Mouse (Mus musculus) MEL (cell line): ENCODE measurements around the gene Gucd1. TPM values are rescaled to one million over a fixed set of nuclear protein-coding genes. Genes with fewer than 3 reads are reported as not detected.

Experiments
- DNase-seq: peaks from one replicate; pipeline ENCODE4 v3.0.0; 2011; ENCODE audit warnings: low read depth, low spot score
- H3K27ac ChIP-seq: 2 replicates; pipeline ENCODE4 v1.5.1; 2012; ENCODE audit warnings: low read depth, mild to moderate bottlenecking, control low read depth, low read length, moderate library complexity; ENCODE audit not compliant: control insufficient read depth
- H3K27me3 ChIP-seq, 2 experiments: fragments of 150-350 bp in 1 of 2; sonication (generic) in 1 of 2; 2 replicates each; pipeline ENCODE4 v1.6.1; 2012; ENCODE audit warnings: low read length in 2 of 2, mild to moderate bottlenecking in 2 of 2, improper control_type of control experiment in 1 of 2, moderate library complexity in 1 of 2; ENCODE audit not compliant: insufficient read depth in 2 of 2, control insufficient read depth in 1 of 2
- H3K36me3 ChIP-seq, 2 experiments: 2 replicates each; pipeline ENCODE4 v1.6.1; 2012 to 2014; ENCODE audit warnings: low read length in 2 of 2, improper control_type of control experiment in 1 of 2, inconsistent platforms in 1 of 2, mild to moderate bottlenecking in 1 of 2; ENCODE audit not compliant: insufficient read depth in 2 of 2, control insufficient read depth in 1 of 2
- H3K4me1 ChIP-seq, 2 experiments: fragments of 150-350 bp in 1 of 2; sonication (generic) in 1 of 2; 2 replicates each; pipeline ENCODE4 v1.6.1; 2012; ENCODE audit warnings: low read length in 2 of 2, improper control_type of control experiment in 1 of 2, mild to moderate bottlenecking in 1 of 2; ENCODE audit not compliant: insufficient read depth in 2 of 2, control insufficient read depth in 1 of 2
- H3K4me3 ChIP-seq, 2 experiments: fragments of 150-350 bp in 1 of 2; sonication (generic) in 1 of 2; 2 replicates each; pipeline ENCODE4 v1.5.1; 2012; ENCODE audit warnings: low read depth in 2 of 2, low read length in 2 of 2, mild to moderate bottlenecking in 2 of 2, moderate library complexity in 2 of 2, control low read depth in 1 of 2, improper control_type of control experiment in 1 of 2; ENCODE audit not compliant: control insufficient read depth in 1 of 2, insufficient read depth in 1 of 2
- H3K79me2 ChIP-seq: 2 replicates; pipeline ENCODE4 v1.6.1; 2012; ENCODE audit warnings: mild to moderate bottlenecking, low read length, moderate library complexity; ENCODE audit not compliant: control insufficient read depth, poor library complexity, insufficient read depth
- H3K9ac ChIP-seq: 2 replicates; pipeline ENCODE4 v1.6.1; 2012; ENCODE audit warnings: low read depth, mild to moderate bottlenecking, control low read depth, low read length, moderate library complexity; ENCODE audit not compliant: control insufficient read depth, poor library complexity, severe bottlenecking
- H3K9me3 ChIP-seq: fragments of 150-350 bp; sonication (generic); replicated peaks from 2 replicates; pipeline ENCODE4 v1.6.1; 2012; ENCODE audit warnings: mild to moderate bottlenecking, low read length, improper control_type of control experiment, moderate library complexity; ENCODE audit not compliant: insufficient read depth
- BHLHE40 ChIP-seq: IDR thresholded peaks from 2 replicates; pipeline ENCODE4 v1.6.1; 2012; ENCODE audit warnings: low read depth, mild to moderate bottlenecking, inconsistent platforms, low read length, improper control_type of control experiment, borderline replicate concordance
- CHD1 ChIP-seq: IDR thresholded peaks from 2 replicates; pipeline ENCODE4 v1.6.1; 2012; ENCODE audit warnings: low read depth, mild to moderate bottlenecking, inconsistent platforms, low read length, improper control_type of control experiment
- CHD2 ChIP-seq: IDR thresholded peaks from 2 replicates; pipeline ENCODE4 v1.6.1; 2011; ENCODE audit warnings: low read length, improper control_type of control experiment
- CTCF ChIP-seq, 3 experiments: IDR thresholded peaks in 2 of 3; conservative IDR thresholded peaks in 1 of 3; 2 replicates each; pipeline ENCODE4 v1.5.1; 2011 to 2012; ENCODE audit warnings: low read length in 3 of 3, low read depth in 2 of 3, mild to moderate bottlenecking in 2 of 3, improper control_type of control experiment in 1 of 3, inconsistent platforms in 1 of 3, mixed read lengths in 1 of 3, moderate library complexity in 1 of 3; ENCODE audit not compliant: control insufficient read depth in 1 of 3, insufficient read depth in 1 of 3, poor library complexity in 1 of 3, severe bottlenecking in 1 of 3
- ELF1 ChIP-seq: IDR thresholded peaks from 2 replicates; pipeline ENCODE4 v1.6.1; 2014; ENCODE audit warnings: low read depth, mild to moderate bottlenecking, inconsistent platforms, low read length, improper control_type of control experiment, moderate library complexity
- EP300 ChIP-seq, 2 experiments: IDR thresholded peaks; 2 replicates each; pipeline ENCODE4 v1.6.1; 2011; ENCODE audit warnings: improper control_type of control experiment in 2 of 2, low read length in 2 of 2, low read depth in 1 of 2, mild to moderate bottlenecking in 1 of 2
- GABPA ChIP-seq: IDR thresholded peaks from 2 replicates; pipeline ENCODE4 v1.6.1; 2012; ENCODE audit warnings: low read depth, mild to moderate bottlenecking, inconsistent platforms, low read length, improper control_type of control experiment, moderate library complexity
- GATA1 ChIP-seq: IDR thresholded peaks from 2 replicates; pipeline ENCODE4 v1.6.1; 2011; ENCODE audit warnings: low read depth, low read length, improper control_type of control experiment
- HCFC1 ChIP-seq: IDR thresholded peaks from 2 replicates; pipeline ENCODE4 v1.6.1; 2012; ENCODE audit warnings: low read depth, mild to moderate bottlenecking, inconsistent platforms, low read length, improper control_type of control experiment, moderate library complexity
- KAT2A ChIP-seq: conservative IDR thresholded peaks from 2 replicates; pipeline ENCODE4 v1.6.1; 2012; ENCODE audit warnings: low read depth, low read length, improper control_type of control experiment, inconsistent platforms
- MAZ ChIP-seq: IDR thresholded peaks from 2 replicates; pipeline ENCODE4 v1.6.1; 2012; ENCODE audit warnings: low read depth, mild to moderate bottlenecking, inconsistent platforms, low read length, improper control_type of control experiment
- MYB ChIP-seq: IDR thresholded peaks from 2 replicates; pipeline ENCODE4 v1.6.1; 2011; ENCODE audit warnings: mild to moderate bottlenecking, low read depth, low read length, improper control_type of control experiment
- MYC ChIP-seq: IDR thresholded peaks from 2 replicates; pipeline ENCODE4 v1.6.1; 2011; ENCODE audit warnings: low read depth, mild to moderate bottlenecking, low read length, improper control_type of control experiment, moderate library complexity
- NELFE ChIP-seq: IDR thresholded peaks from 2 replicates; pipeline ENCODE4 v1.6.1; 2011; ENCODE audit warnings: low read depth, low read length, improper control_type of control experiment
- POLR2A ChIP-seq, 2 experiments: IDR thresholded peaks; 2 replicates each; pipeline ENCODE4 v1.6.1; 2011 to 2012; ENCODE audit warnings: low read length in 2 of 2, mild to moderate bottlenecking in 2 of 2, control low read depth in 1 of 2, improper control_type of control experiment in 1 of 2, low read depth in 1 of 2, moderate library complexity in 1 of 2; ENCODE audit not compliant: control insufficient read depth in 1 of 2, insufficient read depth in 1 of 2, poor library complexity in 1 of 2
- POLR2AphosphoS5 ChIP-seq: IDR thresholded peaks from 2 replicates; pipeline ENCODE4 v1.6.1; 2012; ENCODE audit warnings: low read depth, borderline replicate concordance, mild to moderate bottlenecking, inconsistent platforms, low read length, moderate library complexity, mixed read lengths
- SMC3 ChIP-seq: IDR thresholded peaks from 2 replicates; pipeline ENCODE4 v1.6.1; 2011; ENCODE audit warnings: low read depth, low read length, improper control_type of control experiment
- TAL1 ChIP-seq: IDR thresholded peaks from 2 replicates; pipeline ENCODE4 v1.6.1; 2012; ENCODE audit warnings: mild to moderate bottlenecking, inconsistent platforms, low read length, moderate library complexity, mixed read lengths
- TCF12 ChIP-seq: IDR thresholded peaks from 2 replicates; pipeline ENCODE4 v1.6.1; 2014; ENCODE audit warnings: low read depth, mild to moderate bottlenecking, inconsistent platforms, low read length, improper control_type of control experiment, moderate library complexity
- USF1 ChIP-seq: IDR thresholded peaks from 2 replicates; pipeline ENCODE4 v1.6.1; 2014; ENCODE audit warnings: low read depth, mild to moderate bottlenecking, inconsistent platforms, low read length, improper control_type of control experiment, moderate library complexity
- ZC3H11A ChIP-seq: IDR thresholded peaks from 2 replicates; pipeline ENCODE4 v1.6.1; 2012; ENCODE audit warnings: low read depth, mild to moderate bottlenecking, inconsistent platforms, low read length, improper control_type of control experiment
- ZMIZ1 ChIP-seq: IDR thresholded peaks from 2 replicates; pipeline ENCODE4 v1.6.1; 2012; ENCODE audit warnings: low read depth, mild to moderate bottlenecking, inconsistent platforms, low read length, improper control_type of control experiment, moderate library complexity
- polyA plus RNA-seq, 2 experiments: library from polyadenylated mRNA; stranded (reverse) in 1 of 2; unstranded in 1 of 2; fragments of >175 nt in 1 of 2; fragments of >200 nt in 1 of 2; gene quantifications; 2 replicates each; pipeline versions ENCODE4 v1.2.1 to v1.2.4; 2012; ENCODE audit warnings: low replicate concordance in 2 of 2, low read depth in 1 of 2; ENCODE audit not compliant: insufficient read length in 2 of 2, insufficient read depth in 1 of 2, missing spikeins in 1 of 2
- total RNA-seq: library from RNA; depleted of rRNA; stranded (reverse); fragments of 300-350 nt; gene quantifications from 2 replicates; pipeline ENCODE4 v1.2.3, GENCODE M21; 2012

Gucd1 gene
- total and polyA plus RNA-seq, 3 experiments = 18.7 to 30.7 TPM; not detected in 1

DNA sequence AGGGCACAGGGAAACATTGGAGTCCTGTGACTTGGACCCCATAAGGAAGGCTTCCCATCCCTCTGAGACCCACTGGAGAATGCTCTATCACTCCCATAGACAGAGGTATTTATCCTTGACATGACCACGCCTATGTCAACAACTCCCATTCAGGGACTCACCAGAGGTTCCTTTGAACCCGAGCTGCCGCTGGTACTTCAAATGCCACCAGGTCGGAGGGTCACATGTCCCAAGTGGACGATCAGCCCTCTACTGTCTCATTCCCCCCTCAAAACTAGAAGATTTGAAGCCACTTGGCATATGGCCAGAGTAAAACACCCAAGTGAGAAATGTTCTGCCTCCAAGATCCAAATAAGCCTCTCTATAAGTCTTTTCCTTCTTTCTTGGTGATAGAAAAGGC lies 43.2 kb downstream of the Gucd1 start (continued):
- TF ChIP-seq MAZ (no peak), POLR2A (IDR thresholded peaks at IDR 0.05; ENCODE audit: control insufficient read depth in 1 of 2, insufficient read depth in 1 of 2, low read depth in 1 of 2, low read length in 2 of 2, poor library complexity in 1 of 2) (no peak)

DNA sequence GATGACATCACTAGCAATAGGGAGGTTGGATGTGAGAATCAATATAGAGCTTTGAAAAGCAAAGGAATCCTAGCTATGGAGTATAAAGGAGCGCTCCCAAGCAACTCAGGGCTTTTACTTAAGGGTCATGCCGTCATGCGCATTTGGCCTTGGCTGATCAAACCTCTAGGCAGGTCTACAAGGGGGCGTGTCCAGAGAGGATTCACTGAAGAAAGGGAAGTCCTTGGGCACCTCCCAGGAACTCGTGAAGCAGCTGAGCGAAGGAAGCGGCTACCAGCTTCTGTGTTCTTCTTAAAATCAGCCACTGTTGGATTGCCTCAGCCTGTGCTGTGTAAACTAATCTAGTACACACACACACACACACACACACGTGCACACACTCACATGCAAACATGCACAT lies 44.4 kb downstream of the Gucd1 start:
- H3K4me3 ChIP-seq = no peak overlapping the region
- no peaks in the 10 kb centered on the region for H3K9me3 ChIP-seq
- no peaks in the 10 kb centered on the region for H3K27me3 ChIP-seq
- no peaks in the 10 kb centered on the region for H3K36me3 ChIP-seq
- no peaks in the 10 kb centered on the region for H3K79me2 ChIP-seq
- no peak overlapping the region for H3K9ac ChIP-seq
- TF ChIP-seq TCF12 (no peak), TAL1 (no peak), MYC (no peak)
- no peaks in the 10 kb centered on the region for H3K4me1 ChIP-seq
- H3K27ac ChIP-seq = no peak overlapping the region
- peak; percentile 61 for DNase-seq

DNA sequence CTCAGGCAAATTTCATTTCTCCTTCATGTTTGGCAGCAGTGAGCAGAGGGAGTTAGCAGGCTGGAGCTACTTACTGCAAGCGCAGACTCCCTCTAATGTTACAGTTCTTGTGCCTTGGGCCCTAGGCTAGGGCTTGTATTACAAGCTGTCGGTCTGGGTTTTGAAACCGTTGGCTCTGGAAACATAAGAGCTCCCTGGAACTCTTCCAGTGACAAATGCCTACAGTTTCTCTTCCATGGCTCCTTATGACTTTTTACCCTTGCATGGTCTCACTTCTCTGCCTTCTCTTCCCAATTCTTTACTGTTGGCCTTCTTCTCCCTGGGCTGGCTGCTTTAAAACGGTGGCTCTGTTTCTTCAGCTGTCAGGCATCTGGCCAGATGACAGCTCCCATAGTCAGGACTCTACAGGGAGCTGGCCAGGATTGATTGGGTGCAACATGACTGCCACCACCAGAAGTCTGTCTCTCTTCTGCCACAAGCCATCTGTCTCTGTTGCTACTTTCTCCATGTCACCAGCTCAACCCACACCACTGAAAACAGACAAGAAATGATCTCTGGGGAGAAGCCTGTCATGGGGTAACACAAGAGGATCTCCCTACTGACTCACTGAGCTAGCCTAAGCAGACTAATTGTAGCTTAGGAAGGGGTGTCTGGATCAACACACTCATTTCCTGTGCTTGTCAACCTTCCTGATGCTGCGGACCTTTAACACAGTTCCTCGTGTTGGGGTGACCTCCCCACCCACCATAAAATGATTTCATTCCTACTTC lies 51.8 kb downstream of the Gucd1 start:
- H3K27ac ChIP-seq = no peak overlapping the region
- no peaks in the 10 kb centered on the region; a peak in 2 of 4 replicates for H3K27me3 ChIP-seq
- no peaks in the 10 kb centered on the region for H3K79me2 ChIP-seq
- DNase-seq = no peak
- H3K9ac ChIP-seq = no peak overlapping the region
- no peaks in the 10 kb centered on the region for H3K9me3 ChIP-seq
- no peaks in the 10 kb centered on the region for H3K36me3 ChIP-seq
- TF ChIP-seq CTCF (IDR thresholded peaks at IDR 0.05 in 2 of 3, conservative IDR thresholded peaks at IDR 0.05 in 1 of 3; ENCODE audit: control insufficient read depth in 1 of 3, insufficient read depth in 1 of 3, low read depth in 2 of 3, low read length in 3 of 3, poor library complexity in 1 of 3, severe bottlenecking in 1 of 3) (no peak), BHLHE40 (no peak), ZMIZ1 (no peak), SMC3 (no peak), ELF1 (no peak), TCF12 (no peak), KAT2A (no peak), HCFC1 (no peak), TAL1 (no peak)
- no peak overlapping the region for H3K4me3 ChIP-seq
- H3K4me1 ChIP-seq = no peaks in the 10 kb centered on the region

DNA sequence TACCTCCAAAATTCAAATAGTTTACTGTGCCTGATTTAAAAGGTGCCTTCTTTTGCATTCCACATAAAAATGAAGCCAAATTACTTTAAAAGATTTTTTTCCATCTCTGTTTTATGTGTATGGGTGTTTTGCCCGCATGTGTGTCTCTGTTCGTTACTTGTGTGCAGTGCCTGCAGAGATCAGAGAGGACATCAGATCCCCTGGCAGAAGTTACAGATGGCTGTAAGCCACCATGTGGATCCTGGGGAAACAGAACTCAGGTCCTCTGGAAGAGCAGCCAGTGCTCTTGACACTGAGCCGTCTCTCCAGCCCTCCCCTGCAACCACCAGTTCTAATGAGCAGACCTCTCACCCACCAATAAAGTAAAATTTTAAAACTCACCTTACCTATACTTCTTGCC lies 55.0 kb downstream of the Gucd1 start:
- Histone ChIP-seq H3K36me3 (no peaks in the 10 kb centered on the region), H3K4me1 (no peaks in the 10 kb centered on the region), H3K79me2 (no peaks in the 10 kb centered on the region), H3K4me3 (no peak overlapping the region), H3K27me3 (no peaks in the 10 kb centered on the region; a peak in 2 of 4 replicates)
- no peak for DNase-seq
- TF ChIP-seq CHD2 (no peak), POLR2A (IDR thresholded peaks at IDR 0.05; ENCODE audit: control insufficient read depth in 1 of 2, insufficient read depth in 1 of 2, low read depth in 1 of 2, low read length in 2 of 2, poor library complexity in 1 of 2) (no peak), GATA1 (no peak), CHD1 (no peak), SMC3 (no peak), HCFC1 (no peak), EP300 (IDR thresholded peaks at IDR 0.05; ENCODE audit: low read depth in 1 of 2, low read length in 2 of 2) (no peak), POLR2AphosphoS5 (no peak), NELFE (no peak), GABPA (no peak), KAT2A (no peak), ZC3H11A (no peak), USF1 (no peak), MYB (no peak), CTCF (IDR thresholded peaks at IDR 0.05 in 2 of 3, conservative IDR thresholded peaks at IDR 0.05 in 1 of 3; ENCODE audit: control insufficient read depth in 1 of 3, insufficient read depth in 1 of 3, low read depth in 2 of 3, low read length in 3 of 3, poor library complexity in 1 of 3, severe bottlenecking in 1 of 3) (no peak), ZMIZ1 (no peak), MAZ (no peak)
- TF ChIP-seq, all 39 proteins: peak for 0
- Histone ChIP-seq H3K9me3 (no peaks in the 10 kb centered on the region), H3K9ac (no peak overlapping the region), H3K27ac (no peak overlapping the region)
